Mouse (Mus musculus) B cell, adult 67 days (primary cell): ENCODE measurements around the gene Hs6st1. TPM values are rescaled to one million over a fixed set of nuclear protein-coding genes. Genes with fewer than 3 reads are reported as not detected.

Experiments used
- total RNA-seq, 2 experiments: library from RNA; stranded (reverse); gene quantifications; 4 replicates each; pipeline ENCODE4 v1.2.4; 2023

The Hs6st1 gene
- 10 to 100 TPM; 43.6 to 47.7 TPM for total RNA-seq

GRCm38 (mm10) chr1:36068076-36068475 lies at the start of gene Hs6st1:
Hs6st1 (plus strand) TSS chr1:36068400.

Other genes with a start within 250 kb of the Hs6st1 start
- gene Uggt1, start 176.3 kb downstream of the Hs6st1 start, total RNA-seq: 100 to 1,000 TPM in 1 of 2 experiments, 10 to 100 TPM in 1; 89.3 to 108 TPM
- gene Neurl3, start 206.3 kb downstream of the Hs6st1 start, total RNA-seq: 100 to 1,000 TPM; 114 to 127 TPM
- 100 to 1,000 TPM; 138 to 170 TPM for gene Arid5a, start 239.3 kb downstream of the Hs6st1 start, total RNA-seq